ENCODE assay signal across 10 mouse cellular contexts in genomic region chr2:9883803-9884532, GRCm38 (mm10). TPM values are rescaled to one million over a fixed set of nuclear protein-coding genes. Genes with fewer than 3 reads are reported as not detected.
DNase-seq lines count a peak whose midpoint lies in the region; ATAC-seq and TF ChIP-seq lines count a peak whose summit lies in the region.
"Had no signal": no experiment of that assay in that cellular context is flagged by ENCODE, and none has a peak within 500 bp of the region (broad histone marks: within the 10 kb centered on the region; RNA-seq: fewer than 3 reads in every experiment).

No protein-coding gene starts in this region.

- no peaks in the 10 kb centered on the region for H3K36me3 ChIP-seq in kidney, postnatal 0 days (ENCODE audit: insufficient read depth, low read length)
- no peaks in the 10 kb centered on the region for H3K36me3 ChIP-seq in embryonic facial prominence, embryonic 13.5 days
- H3K36me3 ChIP-seq in midbrain, postnatal 0 days (ENCODE audit: insufficient read depth, low read length), result no peaks in the 10 kb centered on the region

- 2% methylated on average over 27 of the region's 27 CpGs for WGBS in kidney, postnatal 0 days
- WGBS in embryonic facial prominence, embryonic 13.5 days, result under 1% methylated on average over 27 of the region's 27 CpGs
- under 1% methylated on average over 27 of the region's 27 CpGs for WGBS in midbrain, postnatal 0 days

- H3K4me2 ChIP-seq in kidney, postnatal 0 days (ENCODE audit: low read length), result peak overlapping the region; percentile 91
- peak overlapping the region; percentile 90 for H3K4me2 ChIP-seq in embryonic facial prominence, embryonic 13.5 days
- H3K4me2 ChIP-seq in midbrain, postnatal 0 days (ENCODE audit: low read depth, low read length, poor library complexity, severe bottlenecking), result peak overlapping the region; percentile 71

- peak overlapping the region; percentile 57 for H3K4me3 ChIP-seq in kidney, postnatal 0 days (replicated peaks; ENCODE audit: low read depth, low read length)
- peak overlapping the region; percentile 54 for H3K4me3 ChIP-seq in embryonic facial prominence, embryonic 13.5 days
- H3K4me3 ChIP-seq in midbrain, postnatal 0 days (ENCODE audit: low read depth, low read length), result peak overlapping the region; percentile 43

- no peaks in the 10 kb centered on the region for H3K9me3 ChIP-seq in kidney, postnatal 0 days (replicated peaks; ENCODE audit: low read length)
- H3K9me3 ChIP-seq in embryonic facial prominence, embryonic 13.5 days, result no peaks in the 10 kb centered on the region
- H3K9me3 ChIP-seq in midbrain, postnatal 0 days (ENCODE audit: low read length), result no peaks in the 10 kb centered on the region

- H3K4me1 ChIP-seq in kidney, postnatal 0 days (replicated peaks; ENCODE audit: insufficient read depth, low read length), result peaks cover 4% of the 10 kb centered on the region; the same call in 1 of the 2 replicates
- peaks cover 41% of the 10 kb centered on the region for H3K4me1 ChIP-seq in embryonic facial prominence, embryonic 13.5 days
- no peaks in the 10 kb centered on the region for H3K4me1 ChIP-seq in midbrain, postnatal 0 days (ENCODE audit: insufficient read depth, low read length)

- TF ChIP-seq CTCF in kidney, postnatal 0 days (IDR thresholded peaks at IDR 0.05; ENCODE audit: low read depth), result no peak
- TF ChIP-seq CTCF in midbrain, postnatal 0 days (IDR thresholded peaks at IDR 0.05), result no peak

- H3K27ac ChIP-seq in kidney, postnatal 0 days, result peak overlapping the region; percentile 81
- H3K27ac ChIP-seq in embryonic facial prominence, embryonic 13.5 days, result no peak overlapping the region
- peak overlapping the region; percentile 83 for H3K27ac ChIP-seq in midbrain, postnatal 0 days (ENCODE audit: low read depth, low read length)

- peak overlapping the region; percentile 56 for H3K9ac ChIP-seq in kidney, postnatal 0 days (ENCODE audit: low read depth, low read length)
- H3K9ac ChIP-seq in embryonic facial prominence, embryonic 13.5 days, result 0 out of 2 replicates have a peak overlapping the region, but pooled peaks have one; percentile 16
- H3K9ac ChIP-seq in midbrain, postnatal 0 days (replicated peaks; ENCODE audit: low read length, poor library complexity, severe bottlenecking), result peak overlapping the region; percentile 61

- DNase-seq in kidney, postnatal 0 days (ENCODE audit: low spot score), result no peak
- no peak for DNase-seq in kidney, adult 11 months
- DNase-seq in midbrain, postnatal 0 days (ENCODE audit: low spot score), result no peak
- DNase-seq in layer of hippocampus, adult 11-12 months (ENCODE audit: low spot score), result no peak
- no peak for DNase-seq in left cerebral cortex, postnatal 4 days
- DNase-seq: cerebellum, adult 18-20 months had no signal

- ATAC-seq in kidney, postnatal 0 days (replicated peaks; ENCODE audit: low FRiP score, low read depth), result no peak
- no peak for ATAC-seq in embryonic facial prominence, embryonic 13.5 days (ENCODE audit: insufficient number of reproducible peaks, insufficient read depth, low FRiP score, low TSS enrichment, low read depth)
- ATAC-seq in inflammation-experienced regulatory T-cells, adult 6 months, result peak; percentile 21
- no peak for ATAC-seq in midbrain, postnatal 0 days (ENCODE audit: low FRiP score)

- H3K27me3 ChIP-seq in kidney, postnatal 0 days (ENCODE audit: insufficient read depth, low read length), result peaks cover 58% of the 10 kb centered on the region
- peaks cover 98% of the 10 kb centered on the region for H3K27me3 ChIP-seq in embryonic facial prominence, embryonic 13.5 days
- H3K27me3 ChIP-seq in midbrain, postnatal 0 days (ENCODE audit: insufficient read depth, low read length), result peaks cover 30% of the 10 kb centered on the region

- intact Hi-C loops in left cerebral cortex, postnatal 4 days (cut with DNase I), result loop anchor here (5.0 to 10.0 kb wide), 4 partner anchors 128 to 1207 kb away; no protein-coding TSS in a partner anchor

RNA-seq across cellular contexts. Expression of gene 4930412O13Rik, which starts 2.9 kb away (rescaled TPM):
- polyA plus RNA-seq in kidney, postnatal 0 days (2015; fragmentation: Nextera tagmentation; extraction: Ambion mirVana), result 3.3 and 5.0 TPM in 2 replicates
- polyA plus RNA-seq in embryonic facial prominence, embryonic 13.5 days (2015; fragmentation: Nextera tagmentation; extraction: Ambion mirVana), result 1.0 TPM in 1 of 2 replicates, not detected in the other
- polyA plus RNA-seq in inflammation-experienced regulatory T-cells, adult 6 months (2017; shearing (Covaris generic)), result not detected
- total RNA-seq in midbrain, postnatal 0 days (2014; rRNA removed), result 0.11 and 0.66 TPM in 2 replicates
- polyA plus RNA-seq in midbrain, postnatal 0 days (2015; fragmentation: Nextera tagmentation; extraction: Ambion mirVana), result 2.0 TPM in 2 replicates
- not detected for total RNA-seq in left cerebral cortex, postnatal 4 days (2021)
- total RNA-seq: gastrocnemius, adult 18-20 months; left cerebral cortex, postnatal 25 days had no signal

RNA-seq across cellular contexts. Expression of gene 9230102O04Rik, which starts 5.4 kb away (rescaled TPM):
- 12.5 and 18.7 TPM in 2 replicates for polyA plus RNA-seq in kidney, postnatal 0 days (2015; fragmentation: Nextera tagmentation; extraction: Ambion mirVana)
- polyA plus RNA-seq in embryonic facial prominence, embryonic 13.5 days (2015; fragmentation: Nextera tagmentation; extraction: Ambion mirVana), result 0.70 and 0.79 TPM in 2 replicates
- 1 to 10 TPM in 2 of 3 experiments, not detected in 1; 1.5 to 1.6 TPM for polyA plus RNA-seq in inflammation-experienced regulatory T-cells, adult 6 months (2017; shearing (Covaris generic))
- 0.77 TPM in 1 of 2 replicates, not detected in the other for total RNA-seq in midbrain, postnatal 0 days (2014; rRNA removed)
- 2.2 and 3.6 TPM in 2 replicates for polyA plus RNA-seq in midbrain, postnatal 0 days (2015; fragmentation: Nextera tagmentation; extraction: Ambion mirVana)
- total RNA-seq in left cerebral cortex, postnatal 4 days (2021), result not detected
- total RNA-seq: gastrocnemius, adult 18-20 months; left cerebral cortex, postnatal 25 days had no signal

RNA-seq across cellular contexts. Expression of gene Gata3, which starts 5.9 kb away (rescaled TPM):
- 95.1 and 99.1 TPM in 2 replicates for polyA plus RNA-seq in kidney, postnatal 0 days (2015; fragmentation: Nextera tagmentation; extraction: Ambion mirVana)
- polyA plus RNA-seq in embryonic facial prominence, embryonic 13.5 days (2015; fragmentation: Nextera tagmentation; extraction: Ambion mirVana), result 21.7 and 29.8 TPM in 2 replicates
- 100 to 1,000 TPM; 131 to 148 (median 135) TPM for polyA plus RNA-seq in inflammation-experienced regulatory T-cells, adult 6 months (2017; shearing (Covaris generic))
- 13.3 and 14.5 TPM in 2 replicates for total RNA-seq in midbrain, postnatal 0 days (2014; rRNA removed)
- polyA plus RNA-seq in midbrain, postnatal 0 days (2015; fragmentation: Nextera tagmentation; extraction: Ambion mirVana), result 88.9 and 94.6 TPM in 2 replicates
- 1 to 10 TPM; 1.0 to 1.5 TPM for total RNA-seq in left cerebral cortex, postnatal 4 days (2021)
- total RNA-seq: left cerebral cortex, postnatal 25 days had no signal
